Mouse (Mus musculus) midbrain, postnatal 0 days (tissue): ENCODE data around the gene Kynu. TPM values are rescaled to one million over a fixed set of nuclear protein-coding genes. Genes with fewer than 3 reads are reported as not detected.

ENCODE experiments used
- ATAC-seq: fragments of 200-750 bp; cut with Nextera tagmentation; 2 replicates; pipeline ENCODE4 v1.8.0; 2017; ENCODE audit warnings: moderate number of reproducible peaks, mild to moderate bottlenecking, moderate TSS enrichment, moderate library complexity; ENCODE audit not compliant: low FRiP score
- DNase-seq: peaks from one replicate; pipeline ENCODE4 v3.0.0-alpha.2; 2015; ENCODE audit warnings: low spot score
- H3K27ac ChIP-seq: fragments of 300-500 bp; sonication (generic); 2 replicates; pipeline ENCODE4 v1.5.1; 2014; ENCODE audit warnings: low read depth, mild to moderate bottlenecking, low read length, mixed read lengths
- H3K27me3 ChIP-seq: fragments of 300-500 bp; sonication (generic); 2 replicates; pipeline ENCODE4 v1.6.1; 2014; ENCODE audit warnings: low read length, control low read depth, mixed read lengths; ENCODE audit not compliant: insufficient read depth
- H3K36me3 ChIP-seq: fragments of 300-500 bp; sonication (generic); 2 replicates; pipeline ENCODE4 v1.6.1; 2014; ENCODE audit warnings: low read length, control low read depth, mixed read lengths; ENCODE audit not compliant: insufficient read depth
- H3K4me1 ChIP-seq: fragments of 300-500 bp; sonication (generic); 2 replicates; pipeline ENCODE4 v1.6.1; 2014; ENCODE audit warnings: mild to moderate bottlenecking, control low read depth, antibody characterized with exemption, low read length, mixed read lengths; ENCODE audit not compliant: insufficient read depth
- H3K4me2 ChIP-seq: fragments of 300-500 bp; sonication (generic); 2 replicates; pipeline ENCODE4 v1.6.1; 2014; ENCODE audit warnings: low read depth, mild to moderate bottlenecking, low read length, mixed read lengths; ENCODE audit not compliant: poor library complexity, severe bottlenecking
- H3K4me3 ChIP-seq: fragments of 300-500 bp; sonication (generic); 2 replicates; pipeline ENCODE4 v1.5.1; 2014; ENCODE audit warnings: low read depth, mild to moderate bottlenecking, low read length, moderate library complexity
- H3K9ac ChIP-seq: fragments of 300-500 bp; sonication (generic); replicated peaks from 2 replicates; pipeline ENCODE4 v1.6.1; 2014; ENCODE audit warnings: mild to moderate bottlenecking, low read length, moderate library complexity, mixed read lengths; ENCODE audit not compliant: poor library complexity, severe bottlenecking
- H3K9me3 ChIP-seq: fragments of 300-500 bp; sonication (generic); 2 replicates; pipeline ENCODE4 v1.6.1; 2016; ENCODE audit warnings: low read length, control low read depth
- CTCF ChIP-seq: IDR thresholded peaks from 2 replicates; pipeline ENCODE4 v1.5.1; 2016; ENCODE audit warnings: antibody characterized with exemption, mild to moderate bottlenecking
- WGBS: fragments of 180-500 bp; shearing (Covaris S2); extraction: QIAGEN DNeasy Blood & Tissue Kit; methylation state at CpG from one replicate; pipeline ENCODE4 v1.1.7; 2014; 5-methylcytosine and 5-hydroxymethylcytosine counted together
- polyA plus RNA-seq: library from polyadenylated mRNA; unstranded; fragments of >200 nt; fragmentation: Nextera tagmentation; extraction: Ambion mirVana; gene quantifications from 2 replicates; pipeline ENCODE4 v1.2.1, GENCODE M21; 2015
- total RNA-seq: library from RNA; depleted of rRNA; stranded (reverse); fragments of >200 nt; gene quantifications from 2 replicates; pipeline ENCODE4 v1.2.3, GENCODE M21; 2014

Kynu gene
- total and polyA plus RNA-seq, 2 experiments from 2014 or later = 0.11 TPM; not detected in 1

DNA sequence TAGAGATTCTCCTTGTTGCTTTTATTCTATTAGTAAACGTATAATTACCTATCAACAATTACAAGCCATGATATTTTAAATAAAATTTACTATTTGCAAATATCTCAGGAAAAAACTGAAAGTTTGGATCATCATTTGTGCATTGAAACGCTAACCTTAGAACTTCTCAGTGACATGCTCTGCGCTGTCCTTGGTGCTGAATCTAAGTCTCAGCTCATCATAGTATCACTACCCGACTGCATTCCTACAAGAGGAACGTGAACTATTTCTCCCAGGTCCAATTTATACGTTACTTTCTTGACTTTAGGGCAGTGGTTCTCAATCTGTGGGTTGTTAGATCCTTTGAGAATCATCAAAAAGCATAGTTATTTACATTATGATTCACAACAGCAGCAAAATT is 58.4 kb downstream of the Kynu start:
- WGBS = 22% methylated on average over 6 of the region's 6 CpGs
- no peak for ATAC-seq
- no peaks in the 10 kb centered on the region for H3K9me3 ChIP-seq
- no peak overlapping the region for H3K4me3 ChIP-seq
- H3K27me3 ChIP-seq = no peaks in the 10 kb centered on the region
- DNase-seq = peak; percentile 35
- H3K9ac ChIP-seq = no peak overlapping the region
- no peaks in the 10 kb centered on the region for H3K36me3 ChIP-seq
- H3K27ac ChIP-seq = no peak overlapping the region
- H3K4me1 ChIP-seq = no peaks in the 10 kb centered on the region
- H3K4me2 ChIP-seq = no peak overlapping the region
- TF ChIP-seq CTCF = no peak

DNA sequence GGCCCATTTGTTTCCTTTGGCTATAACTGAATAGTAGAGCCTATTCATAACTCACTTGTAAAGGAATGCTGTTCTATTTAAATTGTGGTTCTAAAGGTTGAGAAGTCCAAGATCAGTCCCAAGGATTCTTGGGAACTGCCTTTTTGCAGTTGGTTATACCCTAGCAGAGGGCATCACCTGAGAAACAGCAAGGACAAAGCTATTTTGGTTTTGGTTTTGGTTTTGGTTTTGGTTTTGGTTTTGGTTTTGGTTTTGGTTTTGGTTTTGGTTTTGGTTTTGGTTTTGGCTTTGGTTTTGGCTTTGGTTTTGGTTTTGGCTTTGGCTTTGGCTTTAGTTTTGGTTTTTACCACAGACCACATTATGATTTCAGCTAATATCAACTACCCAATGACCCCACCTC is 66.0 kb downstream of the Kynu start:
- ATAC-seq = no peak
- no peak overlapping the region for H3K9ac ChIP-seq
- no peaks in the 10 kb centered on the region for H3K36me3 ChIP-seq
- no peak for TF ChIP-seq CTCF
- H3K27ac ChIP-seq = no peak overlapping the region
- H3K4me2 ChIP-seq = no peak overlapping the region
- no peaks in the 10 kb centered on the region for H3K9me3 ChIP-seq
- no peak overlapping the region for H3K4me3 ChIP-seq
- H3K27me3 ChIP-seq = no peaks in the 10 kb centered on the region
- no peaks in the 10 kb centered on the region for H3K4me1 ChIP-seq
- DNase-seq = no peak

- no peak overlapping the region for H3K27ac ChIP-seq
- H3K4me1 ChIP-seq = no peaks in the 10 kb centered on the region
- H3K4me3 ChIP-seq = no peak overlapping the region
- H3K36me3 ChIP-seq = no peaks in the 10 kb centered on the region
- H3K9ac ChIP-seq = no peak overlapping the region
- ATAC-seq (no peak), DNase-seq (peak; percentile 69)
- TF ChIP-seq CTCF = peak; percentile 86
- 0% methylated on average over 1 of the region's 1 CpGs for WGBS
- no peaks in the 10 kb centered on the region for H3K9me3 ChIP-seq
- H3K4me2 ChIP-seq = no peak overlapping the region
- no peaks in the 10 kb centered on the region for H3K27me3 ChIP-seq
Observed at GRCm38 (mm10) chr2:43622844-43623243, 67.7 kb downstream of the Kynu start.

DNA sequence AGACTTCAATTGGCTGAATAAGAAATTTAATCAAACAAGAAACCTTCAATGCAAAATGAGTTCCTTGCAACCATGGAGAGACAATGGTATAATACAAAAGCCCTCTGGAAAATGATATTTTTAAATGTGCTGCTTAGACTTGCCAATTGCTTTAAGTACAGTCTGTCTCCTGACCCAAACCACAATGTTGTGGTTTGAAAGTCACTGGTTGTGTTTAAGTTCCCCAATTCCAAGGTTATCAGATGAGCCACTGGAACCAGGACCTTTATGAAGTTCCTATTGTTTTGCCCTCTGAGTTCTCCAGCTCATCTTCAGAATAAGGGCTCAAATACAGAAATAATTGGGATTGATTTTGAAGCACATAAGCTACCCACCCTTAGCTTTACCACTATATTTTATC is 76.7 kb downstream of the Kynu start:
- H3K4me3 ChIP-seq = no peak overlapping the region
- no peaks in the 10 kb centered on the region for H3K4me1 ChIP-seq
- H3K9ac ChIP-seq = no peak overlapping the region
- no peaks in the 10 kb centered on the region for H3K27me3 ChIP-seq
- H3K4me2 ChIP-seq = no peak overlapping the region
- TF ChIP-seq CTCF = no peak
- ATAC-seq (no peak), DNase-seq (no peak)
- H3K27ac ChIP-seq = no peak overlapping the region
- no peaks in the 10 kb centered on the region for H3K9me3 ChIP-seq
- no peaks in the 10 kb centered on the region for H3K36me3 ChIP-seq

DNA sequence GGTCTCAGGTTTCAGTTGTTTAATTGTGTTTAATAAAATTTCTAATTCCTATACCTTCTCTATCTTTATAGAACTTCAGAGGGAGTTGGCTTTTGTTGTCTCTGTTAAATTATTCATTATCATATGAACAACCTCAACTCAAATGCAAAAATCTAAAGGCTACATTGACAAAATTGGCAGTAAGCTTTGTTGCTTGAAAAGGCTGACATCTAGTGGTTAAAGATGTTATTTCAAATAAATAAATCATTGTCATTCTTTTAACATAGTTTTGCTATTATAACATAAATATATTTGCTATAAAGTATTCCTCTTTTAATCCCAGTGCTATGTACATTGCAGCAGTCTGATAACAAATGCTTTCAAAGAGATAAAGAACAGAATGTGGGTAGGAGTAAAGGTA is 81.4 kb downstream of the Kynu start:
- Histone ChIP-seq H3K27ac (no peak overlapping the region), H3K9me3 (no peaks in the 10 kb centered on the region), H3K9ac (no peak overlapping the region), H3K4me2 (no peak overlapping the region), H3K4me1 (no peaks in the 10 kb centered on the region), H3K36me3 (no peaks in the 10 kb centered on the region), H3K27me3 (no peaks in the 10 kb centered on the region), H3K4me3 (no peak overlapping the region)
- peak; percentile 81 for TF ChIP-seq CTCF
- ATAC-seq (no peak), DNase-seq (peak; percentile 58)

GRCm38 (mm10) chr2:43646962-43647361 is 91.8 kb downstream of the Kynu start:
- Histone ChIP-seq H3K4me1 (no peaks in the 10 kb centered on the region), H3K9me3 (no peaks in the 10 kb centered on the region), H3K27ac (no peak overlapping the region), H3K9ac (no peak overlapping the region), H3K4me3 (no peak overlapping the region), H3K4me2 (no peak overlapping the region), H3K36me3 (no peaks in the 10 kb centered on the region), H3K27me3 (no peaks in the 10 kb centered on the region)
- no peak for DNase-seq
- WGBS = 76% methylated on average over 2 of the region's 2 CpGs
- ATAC-seq = no peak
- no peak for TF ChIP-seq CTCF

DNA sequence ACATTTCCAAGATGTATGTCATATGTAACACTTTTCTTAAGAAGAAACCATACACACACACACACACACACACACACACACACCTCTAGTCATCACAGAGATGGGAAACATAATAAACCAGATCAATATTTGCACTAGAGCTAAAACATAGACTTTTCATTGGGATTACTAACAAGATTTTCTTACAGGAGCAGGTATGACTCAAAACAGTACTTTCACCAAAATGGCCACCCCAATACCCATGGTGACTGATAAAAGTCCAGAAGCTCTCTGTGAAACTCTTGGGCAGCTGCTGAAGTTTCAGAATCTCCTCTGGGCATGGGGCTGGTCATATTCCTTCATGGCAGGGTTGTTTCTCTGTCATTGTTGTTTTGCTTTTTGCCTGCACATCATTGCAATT is 114.5 kb downstream of the Kynu start:
- Histone ChIP-seq H3K4me2 (no peak overlapping the region), H3K9me3 (no peaks in the 10 kb centered on the region), H3K27me3 (no peaks in the 10 kb centered on the region), H3K27ac (no peak overlapping the region), H3K36me3 (no peaks in the 10 kb centered on the region), H3K4me1 (no peaks in the 10 kb centered on the region), H3K9ac (no peak overlapping the region), H3K4me3 (no peak overlapping the region)
- TF ChIP-seq CTCF = no peak
- ATAC-seq (no peak), DNase-seq (no peak)
